Mouse (Mus musculus): ENCODE measurements around the gene Dusp28. TPM values are rescaled to one million over a fixed set of nuclear protein-coding genes. Genes with fewer than 3 reads are reported as not detected.

Gene Dusp28
- polyA plus RNA-seq (2012; rRNA removed): 14.1 and 15.2 TPM in 2 replicates

GRCm38 (mm10) chr1:92906779-92907631, at the start of gene Dusp28:
Gene Dusp28 (plus strand): TSS chr1:92906981.
- peak; percentile 77 for DNase-seq (ENCODE audit: low spot score)

GRCm38 (mm10) chr1:92861503-92861902, 45.3 kb upstream of the Dusp28 start:
- DNase-seq (ENCODE audit: low spot score): no peak

GRCm38 (mm10) chr1:92863268-92863667, 43.5 kb upstream of the Dusp28 start:
- no peak for DNase-seq (ENCODE audit: low spot score)

- DNase-seq (ENCODE audit: low spot score): no peak
These were observed 40.6 kb upstream of the Dusp28 start for GRCm38 (mm10) chr1:92866170-92866569.

GRCm38 (mm10) chr1:92869985-92870384, 36.8 kb upstream of the Dusp28 start:
- DNase-seq (ENCODE audit: low spot score): no peak

- no peak for DNase-seq (ENCODE audit: low spot score)
These were observed 34.1 kb upstream of the Dusp28 start for GRCm38 (mm10) chr1:92872666-92873065.

GRCm38 (mm10) chr1:92874011-92874410, 32.8 kb upstream of the Dusp28 start:
- DNase-seq (ENCODE audit: low spot score): no peak

GRCm38 (mm10) chr1:92875360-92876111, 31.2 kb upstream of the Dusp28 start:
- no peak for DNase-seq (ENCODE audit: low spot score)

GRCm38 (mm10) chr1:92877431-92877978, 29.3 kb upstream of the Dusp28 start:
- no peak for DNase-seq (ENCODE audit: low spot score)

- no peak for DNase-seq (ENCODE audit: low spot score)
These were observed 28.6 kb upstream of the Dusp28 start for GRCm38 (mm10) chr1:92878066-92878741.

GRCm38 (mm10) chr1:92879266-92879665, 27.5 kb upstream of the Dusp28 start:
- no peak for DNase-seq (ENCODE audit: low spot score)

- DNase-seq (ENCODE audit: low spot score): no peak
These were observed 26.7 kb upstream of the Dusp28 start for GRCm38 (mm10) chr1:92880101-92880500.

GRCm38 (mm10) chr1:92881982-92882381, 24.8 kb upstream of the Dusp28 start:
- DNase-seq (ENCODE audit: low spot score): no peak

- DNase-seq (ENCODE audit: low spot score): no peak
These were observed 17.7 kb upstream of the Dusp28 start for GRCm38 (mm10) chr1:92888901-92889655.

GRCm38 (mm10) chr1:92892791-92893190, 14.0 kb upstream of the Dusp28 start:
- DNase-seq (ENCODE audit: low spot score): no peak

GRCm38 (mm10) chr1:92893896-92894295, 12.9 kb upstream of the Dusp28 start:
- DNase-seq (ENCODE audit: low spot score): no peak

GRCm38 (mm10) chr1:92895089-92895488, 11.7 kb upstream of the Dusp28 start:
- no peak for DNase-seq (ENCODE audit: low spot score)

GRCm38 (mm10) chr1:92902786-92903185, 4.0 kb upstream of the Dusp28 start, which contains the start of gene Ankmy1:
Gene Ankmy1 (minus strand): TSS chr1:92902906.
- no peak for DNase-seq (ENCODE audit: low spot score)

GRCm38 (mm10) chr1:92903627-92904026, 3.2 kb upstream of the Dusp28 start:
- DNase-seq (ENCODE audit: low spot score): no peak

- DNase-seq (ENCODE audit: low spot score): peak; percentile 17
These were observed 974 bp upstream of the Dusp28 start for GRCm38 (mm10) chr1:92905703-92906310.
